Mouse (Mus musculus) thymus, adult 2 months (tissue): ENCODE data around the gene Map1b.

ENCODE experiments used
- CTCF ChIP-seq: fragments of 200-500 bp; IDR thresholded peaks from 2 replicates; pipeline ENCODE4 v1.5.1; 2012; ENCODE audit warnings: mild to moderate bottlenecking, control low read depth, low read length, moderate library complexity, borderline replicate concordance; ENCODE audit not compliant: control insufficient read depth, poor library complexity, insufficient read depth; ENCODE audit errors: extremely low read depth
- POLR2A ChIP-seq: fragments of 200-500 bp; IDR thresholded peaks from 2 replicates; pipeline ENCODE4 v1.6.1; 2012; ENCODE audit warnings: mild to moderate bottlenecking, low read length, control low read depth, moderate library complexity; ENCODE audit not compliant: control insufficient read depth, poor library complexity, insufficient read depth; ENCODE audit errors: extremely low read depth

- TF ChIP-seq CTCF (no peak), POLR2A (no peak)
These were observed 11.6 kb upstream of the Map1b start for GRCm38 (mm10) chr13:99527936-99528335.
